Mouse (Mus musculus): Measurements from ENCODE around the gene Kdm1a. TPM values are rescaled to one million over a fixed set of nuclear protein-coding genes. Genes with fewer than 3 reads are reported as not detected.

The Kdm1a gene
- polyA plus RNA-seq, 1 experiment from 2014 or later: 30.5 TPM

GRCm38 (mm10) chr4:136588003-136588402 is 14.5 kb downstream of the Kdm1a start:
- no peak for ATAC-seq (ENCODE audit: low FRiP score, low TSS enrichment)
- Histone ChIP-seq H3K27me3 (ENCODE audit: insufficient read depth, low read length) (no peaks in the 10 kb centered on the region), H3K36me3 (ENCODE audit: insufficient read depth, low read length) (peaks cover 7% of the 10 kb centered on the region; the same call in 1 of the 2 replicates), H3K9ac (replicated peaks; ENCODE audit: low read length) (no peak overlapping the region), H3K4me3 (ENCODE audit: low read length) (no peak overlapping the region), H3K9me3 (ENCODE audit: low read length) (no peaks in the 10 kb centered on the region), H3K4me2 (replicated peaks; ENCODE audit: low read depth, low read length) (no peak overlapping the region), H3K27ac (ENCODE audit: low read length) (no peak overlapping the region), H3K4me1 (ENCODE audit: insufficient read depth, low read length) (0 out of 2 replicates have a peak, but pooled peaks cover 4% of the 10 kb centered on the region)
- WGBS: 87% methylated on average over 4 of the region's 4 CpGs

GRCm38 (mm10) chr4:136587221-136587827 is 15.2 kb downstream of the Kdm1a start:
- 86% methylated on average over 4 of the region's 4 CpGs for WGBS
- Histone ChIP-seq H3K9me3 (ENCODE audit: low read length) (no peaks in the 10 kb centered on the region), H3K27ac (ENCODE audit: low read length) (no peak overlapping the region), H3K4me3 (ENCODE audit: low read length) (no peak overlapping the region), H3K4me1 (ENCODE audit: insufficient read depth, low read length) (no peaks in the 10 kb centered on the region), H3K36me3 (ENCODE audit: insufficient read depth, low read length) (peaks cover 4% of the 10 kb centered on the region; the same call in 1 of the 2 replicates), H3K4me2 (replicated peaks; ENCODE audit: low read depth, low read length) (no peak overlapping the region), H3K9ac (replicated peaks; ENCODE audit: low read length) (no peak overlapping the region), H3K27me3 (ENCODE audit: insufficient read depth, low read length) (no peaks in the 10 kb centered on the region)
- no peak for ATAC-seq (ENCODE audit: low FRiP score, low TSS enrichment)

- no peak overlapping the region for H3K4me2 ChIP-seq (replicated peaks; ENCODE audit: low read depth, low read length)
- H3K9ac ChIP-seq (replicated peaks; ENCODE audit: low read length): no peak overlapping the region
- ATAC-seq (ENCODE audit: low FRiP score, low TSS enrichment): no peak
- H3K4me3 ChIP-seq (ENCODE audit: low read length): no peak overlapping the region
- 57% methylated on average over 3 of the region's 3 CpGs for WGBS
- no peaks in the 10 kb centered on the region for H3K27me3 ChIP-seq (ENCODE audit: insufficient read depth, low read length)
- H3K27ac ChIP-seq (ENCODE audit: low read length): no peak overlapping the region
- H3K9me3 ChIP-seq (ENCODE audit: low read length): no peaks in the 10 kb centered on the region
- H3K4me1 ChIP-seq (ENCODE audit: insufficient read depth, low read length): peaks cover 5% of the 10 kb centered on the region; the same call in 1 of the 2 replicates
- peaks cover 2% of the 10 kb centered on the region for H3K36me3 ChIP-seq (ENCODE audit: insufficient read depth, low read length)
These were observed 20.6 kb downstream of the Kdm1a start for GRCm38 (mm10) chr4:136581885-136582284.

GRCm38 (mm10) chr4:136569998-136570397 is 32.5 kb downstream of the Kdm1a start:
- Histone ChIP-seq H3K4me2 (replicated peaks; ENCODE audit: low read depth, low read length) (no peak overlapping the region), H3K4me1 (ENCODE audit: insufficient read depth, low read length) (no peaks in the 10 kb centered on the region), H3K27me3 (ENCODE audit: insufficient read depth, low read length) (no peaks in the 10 kb centered on the region), H3K27ac (ENCODE audit: low read length) (no peak overlapping the region), H3K4me3 (ENCODE audit: low read length) (no peak overlapping the region), H3K36me3 (ENCODE audit: insufficient read depth, low read length) (peaks cover 42% of the 10 kb centered on the region), H3K9ac (replicated peaks; ENCODE audit: low read length) (no peak overlapping the region), H3K9me3 (ENCODE audit: low read length) (no peaks in the 10 kb centered on the region)
- ATAC-seq (ENCODE audit: low FRiP score, low TSS enrichment): no peak

- Histone ChIP-seq H3K27me3 (ENCODE audit: insufficient read depth, low read length) (no peaks in the 10 kb centered on the region), H3K9ac (replicated peaks; ENCODE audit: low read length) (no peak overlapping the region), H3K9me3 (ENCODE audit: low read length) (no peaks in the 10 kb centered on the region), H3K4me2 (replicated peaks; ENCODE audit: low read depth, low read length) (no peak overlapping the region), H3K27ac (ENCODE audit: low read length) (no peak overlapping the region), H3K4me1 (ENCODE audit: insufficient read depth, low read length) (no peaks in the 10 kb centered on the region), H3K4me3 (ENCODE audit: low read length) (no peak overlapping the region), H3K36me3 (ENCODE audit: insufficient read depth, low read length) (peaks cover 45% of the 10 kb centered on the region)
- ATAC-seq (ENCODE audit: low FRiP score, low TSS enrichment): no peak
- 75% methylated on average over 3 of the region's 3 CpGs for WGBS
These were observed 33.9 kb downstream of the Kdm1a start for GRCm38 (mm10) chr4:136568629-136569028.

GRCm38 (mm10) chr4:136562755-136563154 is 39.8 kb downstream of the Kdm1a start:
- Histone ChIP-seq H3K36me3 (ENCODE audit: insufficient read depth, low read length) (peaks cover 41% of the 10 kb centered on the region), H3K27me3 (ENCODE audit: insufficient read depth, low read length) (no peaks in the 10 kb centered on the region), H3K27ac (ENCODE audit: low read length) (no peak overlapping the region), H3K9me3 (ENCODE audit: low read length) (no peaks in the 10 kb centered on the region), H3K4me2 (replicated peaks; ENCODE audit: low read depth, low read length) (no peak overlapping the region), H3K4me1 (ENCODE audit: insufficient read depth, low read length) (no peaks in the 10 kb centered on the region), H3K9ac (replicated peaks; ENCODE audit: low read length) (no peak overlapping the region), H3K4me3 (ENCODE audit: low read length) (no peak overlapping the region)
- 85% methylated on average over 6 of the region's 6 CpGs for WGBS
- ATAC-seq (ENCODE audit: low FRiP score, low TSS enrichment): no peak

- Histone ChIP-seq H3K27ac (ENCODE audit: low read length) (no peak overlapping the region), H3K4me3 (ENCODE audit: low read length) (no peak overlapping the region), H3K4me1 (ENCODE audit: insufficient read depth, low read length) (no peaks in the 10 kb centered on the region), H3K27me3 (ENCODE audit: insufficient read depth, low read length) (no peaks in the 10 kb centered on the region), H3K4me2 (replicated peaks; ENCODE audit: low read depth, low read length) (no peak overlapping the region), H3K9ac (replicated peaks; ENCODE audit: low read length) (no peak overlapping the region), H3K9me3 (ENCODE audit: low read length) (no peaks in the 10 kb centered on the region), H3K36me3 (ENCODE audit: insufficient read depth, low read length) (peaks cover 44% of the 10 kb centered on the region)
- 83% methylated on average over 8 of the region's 8 CpGs for WGBS
- no peak for ATAC-seq (ENCODE audit: low FRiP score, low TSS enrichment)
These were observed 42.1 kb downstream of the Kdm1a start for GRCm38 (mm10) chr4:136560270-136560991.

GRCm38 (mm10) chr4:136559690-136560089 is 42.8 kb downstream of the Kdm1a start:
- ATAC-seq (ENCODE audit: low FRiP score, low TSS enrichment): no peak
- Histone ChIP-seq H3K4me3 (ENCODE audit: low read length) (no peak overlapping the region), H3K36me3 (ENCODE audit: insufficient read depth, low read length) (peaks cover 44% of the 10 kb centered on the region), H3K9ac (replicated peaks; ENCODE audit: low read length) (no peak overlapping the region), H3K9me3 (ENCODE audit: low read length) (no peaks in the 10 kb centered on the region), H3K27ac (ENCODE audit: low read length) (no peak overlapping the region), H3K27me3 (ENCODE audit: insufficient read depth, low read length) (no peaks in the 10 kb centered on the region), H3K4me2 (replicated peaks; ENCODE audit: low read depth, low read length) (no peak overlapping the region), H3K4me1 (ENCODE audit: insufficient read depth, low read length) (no peaks in the 10 kb centered on the region)
- 92% methylated on average over 2 of the region's 2 CpGs for WGBS

- no peak overlapping the region for H3K4me2 ChIP-seq (replicated peaks; ENCODE audit: low read depth, low read length)
- H3K4me1 ChIP-seq (ENCODE audit: insufficient read depth, low read length): no peaks in the 10 kb centered on the region
- H3K4me3 ChIP-seq (ENCODE audit: low read length): no peak overlapping the region
- WGBS: 89% methylated on average over 2 of the region's 2 CpGs
- H3K9me3 ChIP-seq (ENCODE audit: low read length): no peaks in the 10 kb centered on the region
- H3K27me3 ChIP-seq (ENCODE audit: insufficient read depth, low read length): no peaks in the 10 kb centered on the region
- no peak for ATAC-seq (ENCODE audit: low FRiP score, low TSS enrichment)
- H3K36me3 ChIP-seq (ENCODE audit: insufficient read depth, low read length): peaks cover 57% of the 10 kb centered on the region
- no peak overlapping the region for H3K9ac ChIP-seq (replicated peaks; ENCODE audit: low read length)
- H3K27ac ChIP-seq (ENCODE audit: low read length): no peak overlapping the region
These were observed 44.9 kb downstream of the Kdm1a start for GRCm38 (mm10) chr4:136557638-136558037.

GRCm38 (mm10) chr4:136553108-136553507 is 49.4 kb downstream of the Kdm1a start:
- ATAC-seq (ENCODE audit: low FRiP score, low TSS enrichment): no peak
- Histone ChIP-seq H3K27me3 (ENCODE audit: insufficient read depth, low read length) (no peaks in the 10 kb centered on the region), H3K4me2 (replicated peaks; ENCODE audit: low read depth, low read length) (no peak overlapping the region), H3K9me3 (ENCODE audit: low read length) (no peaks in the 10 kb centered on the region), H3K36me3 (ENCODE audit: insufficient read depth, low read length) (peaks cover 72% of the 10 kb centered on the region), H3K9ac (replicated peaks; ENCODE audit: low read length) (no peak overlapping the region), H3K27ac (ENCODE audit: low read length) (no peak overlapping the region), H3K4me1 (ENCODE audit: insufficient read depth, low read length) (no peaks in the 10 kb centered on the region), H3K4me3 (ENCODE audit: low read length) (no peak overlapping the region)
- WGBS: 84% methylated on average over 1 of the region's 1 CpGs
